ENCODE assay signal across 8 mouse cellular contexts in the genomic region with DNA sequence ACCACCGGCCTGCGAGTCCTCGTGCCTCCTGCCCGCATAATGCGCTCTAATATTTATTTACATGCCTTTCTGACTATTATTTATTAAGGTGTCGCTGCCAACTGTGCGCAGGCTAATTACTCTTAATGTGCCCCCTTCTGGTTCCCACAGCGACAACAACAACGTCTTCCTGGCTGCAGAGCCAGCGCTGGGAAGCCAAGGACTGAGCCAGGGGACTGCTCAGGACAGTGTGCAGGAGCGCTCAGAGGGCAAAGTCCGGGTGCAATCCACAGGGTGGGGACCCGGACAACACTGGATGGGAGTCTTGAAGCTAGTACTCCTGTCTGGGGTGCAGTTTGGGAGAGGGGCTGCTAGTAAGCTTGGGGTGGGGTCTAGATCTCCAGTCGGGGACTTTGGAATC.
DNase-seq lines count a peak whose midpoint lies in the region; ATAC-seq lines count a peak whose summit lies in the region.

No protein-coding gene starts in this region.

- H3K4me1 ChIP-seq in hindbrain, embryonic 12.5 days = peaks cover 17% of the 10 kb centered on the region
- H3K4me1 ChIP-seq in midbrain, embryonic 16.5 days (ENCODE audit: control insufficient read depth, insufficient read depth, low read length) = peaks cover 11% of the 10 kb centered on the region

- H3K36me3 ChIP-seq in hindbrain, embryonic 12.5 days = no peaks in the 10 kb centered on the region
- no peaks in the 10 kb centered on the region for H3K36me3 ChIP-seq in midbrain, embryonic 16.5 days (ENCODE audit: control insufficient read depth, insufficient read depth, low read length)

- intact Hi-C loops in left cerebral cortex, postnatal 36 days (cut with DNase I) = loop anchor here (5.0 kb wide), 1 partner anchor 137 kb away; no protein-coding TSS in a partner anchor

- H3K4me3 ChIP-seq in hindbrain, embryonic 12.5 days = no peak overlapping the region; the same call in 1 of the 2 replicates
- peak overlapping the region; percentile 27 for H3K4me3 ChIP-seq in midbrain, embryonic 16.5 days (ENCODE audit: low read depth, low read length)

- H3K9me3 ChIP-seq in hindbrain, embryonic 12.5 days (replicated peaks) = no peaks in the 10 kb centered on the region
- no peaks in the 10 kb centered on the region for H3K9me3 ChIP-seq in midbrain, embryonic 16.5 days (replicated peaks; ENCODE audit: control insufficient read depth, low read length, poor library complexity, severe bottlenecking)

- peaks cover 53% of the 10 kb centered on the region for H3K27me3 ChIP-seq in hindbrain, embryonic 12.5 days
- H3K27me3 ChIP-seq in midbrain, embryonic 16.5 days (ENCODE audit: control insufficient read depth, insufficient read depth, low read depth, low read length) = no peaks in the 10 kb centered on the region

- H3K4me2 ChIP-seq in hindbrain, embryonic 12.5 days (replicated peaks) = peak overlapping the region; percentile 49
- H3K4me2 ChIP-seq in midbrain, embryonic 16.5 days (ENCODE audit: low read length) = peak overlapping the region; percentile 61

- ATAC-seq in hindbrain, embryonic 12.5 days (ENCODE audit: low FRiP score) = peak; percentile 54; the same call in 1 of the 2 replicates
- ATAC-seq in midbrain, embryonic 16.5 days = peak; percentile 63

- peak; percentile 5 for DNase-seq in gastrocnemius, adult 18-20 months (ENCODE audit: low spot score)
- DNase-seq in gastrocnemius, adult 8-10 months (ENCODE audit: low spot score in 2 of 2) = no peak
- DNase-seq in kidney, postnatal 36 days = peak; percentile 35 to 56
- no peak for DNase-seq in spleen, postnatal 36 days (ENCODE audit: low spot score in 2 of 2)
- DNase-seq in testis, postnatal 14 days (ENCODE audit: low spot score) = no peak
- no peak for DNase-seq in left cerebral cortex, postnatal 36 days (ENCODE audit: low spot score in 2 of 2)

- no peak overlapping the region for H3K27ac ChIP-seq in hindbrain, embryonic 12.5 days
- no peak overlapping the region for H3K27ac ChIP-seq in midbrain, embryonic 16.5 days (ENCODE audit: low read length)

- 1% methylated on average over 14 of the region's 14 CpGs for WGBS in hindbrain, embryonic 12.5 days
- WGBS in midbrain, embryonic 16.5 days = 4% methylated on average over 14 of the region's 14 CpGs

- no peak overlapping the region for H3K9ac ChIP-seq in hindbrain, embryonic 12.5 days
- no peak overlapping the region; the same call in 1 of the 2 replicates for H3K9ac ChIP-seq in midbrain, embryonic 16.5 days (ENCODE audit: low read depth, low read length)

Comparison
In these comparisons a context has a peak if more than half of its experiments do, and no peak if none do; other contexts are left out.
1. DNase-seq: peak in gastrocnemius, adult 18-20 months (single experiment) and kidney, postnatal 36 days (2 of 2); none in gastrocnemius, adult 8-10 months (0 of 2), spleen, postnatal 36 days (0 of 2), testis, postnatal 14 days (single experiment) and left cerebral cortex, postnatal 36 days (0 of 2).